Mouse (Mus musculus): ENCODE data around the gene Sh3bp1.
A peak's percentile ranks its signal among the peaks of the same experiment; 100 is the strongest.

The Sh3bp1 gene

DNA sequence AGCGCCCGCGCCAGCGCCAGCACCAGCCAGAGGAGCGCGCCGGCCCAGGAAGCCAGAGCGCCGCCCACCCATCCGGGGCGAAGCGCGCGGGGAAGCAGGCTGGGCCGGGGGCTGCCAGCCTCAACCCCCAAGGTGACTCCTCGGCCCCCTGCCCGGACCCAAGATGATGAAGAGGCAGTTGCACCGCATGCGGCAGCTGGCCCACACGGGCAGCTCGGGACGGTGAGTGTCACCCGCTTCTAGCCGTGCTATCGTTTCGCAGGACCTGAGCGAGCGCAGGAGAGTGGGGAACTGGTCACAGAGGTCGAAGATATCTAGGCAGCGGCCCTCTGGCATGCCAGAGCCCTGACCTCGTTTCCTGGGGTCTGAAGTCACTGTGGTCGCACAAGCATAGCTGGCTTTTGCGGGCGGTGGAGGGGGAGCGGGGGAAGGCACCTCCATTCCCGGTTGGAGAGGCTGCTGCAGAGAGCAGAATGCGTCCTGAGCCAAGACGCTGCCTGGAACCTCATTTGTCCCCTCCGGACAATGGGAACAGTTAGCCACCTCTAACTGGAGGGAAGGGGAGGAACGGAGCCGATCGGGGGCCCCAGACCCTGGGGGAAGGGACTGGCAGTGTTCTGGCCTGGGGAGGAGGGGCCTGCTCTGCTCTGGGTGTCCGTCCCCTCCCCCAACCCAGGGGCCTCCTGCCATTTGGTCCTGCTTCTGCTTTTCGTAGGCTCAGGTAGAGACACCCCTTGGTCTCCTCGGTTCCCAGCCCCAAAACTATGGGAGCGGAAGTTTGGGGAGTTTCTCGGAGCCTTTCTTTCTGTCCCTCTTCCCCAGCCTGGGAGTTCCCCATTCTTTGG is at the start of gene Sh3bp1:
Sh3bp1 (plus strand) TSS at position 29 of the 845 bp plus-strand sequence.
- DNase-seq: peak; percentile 71 to 76

DNA sequence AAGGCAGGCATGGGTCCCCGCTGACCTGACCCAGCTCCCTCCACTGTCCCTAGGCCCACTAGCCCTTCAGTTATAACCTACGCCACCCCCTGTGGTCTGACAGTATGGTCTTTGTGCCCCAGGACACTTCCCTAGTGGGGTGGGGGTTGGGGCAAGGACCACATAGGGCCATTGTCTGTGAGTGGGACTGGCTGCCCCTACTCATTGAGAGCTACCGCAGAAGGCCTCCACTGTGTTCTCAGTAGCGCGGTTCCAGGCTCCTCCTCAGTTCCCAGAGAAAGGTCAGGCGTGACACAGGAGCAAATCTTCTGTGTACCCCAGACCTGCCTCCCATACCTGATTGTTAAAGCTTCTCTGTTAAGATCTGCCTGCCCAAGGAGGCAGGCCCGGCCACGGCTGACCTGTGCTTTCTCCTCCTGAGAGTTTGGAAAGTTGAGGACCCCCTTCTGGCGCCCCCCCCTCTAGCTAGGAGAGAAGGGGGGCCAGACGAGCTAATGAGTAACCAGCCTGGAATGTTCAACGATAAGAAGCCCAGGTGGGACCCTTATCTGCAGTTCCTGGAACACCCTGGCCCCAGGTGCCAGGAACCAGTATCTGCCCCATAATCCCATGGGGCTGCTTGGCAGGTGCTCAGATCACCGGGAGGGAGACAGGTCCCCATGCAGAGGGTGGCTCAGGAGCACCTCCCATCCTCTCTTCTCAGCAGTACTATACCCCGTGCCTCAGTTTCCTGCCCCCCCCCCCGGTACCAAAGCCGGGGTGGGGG is 49.3 kb upstream of the Sh3bp1 start:
- peak in 1 of 2 experiments; percentile 48 for DNase-seq

DNA sequence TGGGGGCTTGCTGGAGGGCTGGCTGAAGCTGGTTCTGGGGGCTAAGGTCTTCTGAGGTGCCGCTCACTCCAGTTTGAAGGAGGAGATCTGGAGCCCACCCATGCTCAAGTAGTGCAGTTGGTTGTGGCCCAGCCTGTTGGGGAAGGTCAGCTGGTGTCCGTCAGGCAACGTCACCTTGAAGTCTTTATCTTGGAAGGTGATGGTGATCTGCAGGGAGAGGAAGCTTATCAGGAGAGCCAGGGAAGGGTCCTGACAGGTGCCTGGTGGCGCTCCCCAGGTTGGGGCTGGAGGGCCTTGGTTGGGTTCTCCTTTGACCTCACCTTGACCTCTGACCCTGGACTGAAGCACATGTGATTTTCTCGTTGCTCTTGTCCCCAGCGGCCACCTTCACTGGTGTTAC is 48.6 kb upstream of the Sh3bp1 start:
- no peak for DNase-seq

DNA sequence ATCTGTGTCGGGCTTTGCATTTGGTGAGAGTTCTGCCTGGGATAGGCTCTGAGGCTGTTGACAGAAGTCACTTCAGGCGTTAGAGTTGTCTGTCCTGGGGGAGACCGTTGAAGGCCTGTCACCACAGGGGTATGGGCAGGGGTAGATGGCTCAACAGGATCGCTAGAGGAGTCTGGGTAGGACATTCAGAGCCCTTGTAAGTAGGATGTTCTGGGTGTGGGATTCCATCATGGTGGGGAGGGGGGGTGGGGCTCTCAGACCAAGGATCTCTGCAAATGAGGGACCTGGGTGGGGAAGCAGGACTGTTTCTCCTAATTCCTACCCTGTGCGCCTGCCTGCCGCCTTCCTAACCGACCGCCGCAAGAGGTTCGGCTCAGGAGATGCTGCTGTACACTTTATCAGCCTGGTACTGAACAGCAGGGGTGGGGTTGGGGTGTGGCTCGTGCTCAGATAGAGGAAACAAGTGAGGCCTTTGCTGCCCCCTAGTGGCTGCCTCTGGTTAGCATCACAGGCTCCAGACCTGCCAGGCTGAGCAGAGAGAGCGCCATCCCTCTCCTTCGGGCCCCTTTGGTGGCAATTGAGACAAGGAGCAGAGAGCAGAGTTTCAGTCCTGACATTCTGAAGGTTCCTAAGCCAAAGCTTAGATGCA is 47.9 kb upstream of the Sh3bp1 start:
- DNase-seq: peak; percentile 90 to 94

DNA sequence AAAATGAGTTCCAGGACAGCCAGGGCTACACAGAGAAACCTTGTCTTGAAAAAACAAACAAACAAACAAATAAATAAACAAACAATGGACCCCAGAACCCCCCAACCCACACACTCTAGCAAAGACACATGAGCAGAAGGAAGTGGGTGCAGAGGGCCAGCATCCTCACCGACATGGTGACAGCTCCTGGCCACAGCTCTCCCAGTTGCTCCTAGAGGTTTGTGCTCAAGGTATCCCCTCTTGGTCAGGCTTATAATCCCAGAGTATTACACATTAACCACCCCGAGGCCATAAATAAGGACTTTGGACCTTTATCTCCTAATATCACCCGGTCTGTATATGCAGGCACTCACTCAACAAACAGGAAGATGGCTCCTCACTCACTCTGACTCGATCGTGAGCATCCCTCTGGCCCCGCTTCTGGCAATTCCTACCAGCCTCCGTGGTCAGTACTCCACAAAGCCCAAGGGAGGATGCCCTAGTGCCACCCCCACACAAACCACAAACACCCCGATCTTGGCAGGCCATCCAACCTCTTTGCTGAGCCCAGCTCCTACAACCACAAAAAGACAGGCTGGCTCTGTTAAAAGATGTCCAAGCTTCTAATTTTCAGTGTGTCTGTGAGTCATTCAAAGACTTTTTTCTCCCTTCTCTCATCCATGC is 44.1 kb upstream of the Sh3bp1 start, which contains the start of gene Lgals2:
Lgals2 (minus strand) TSS at position 227 of the 663 bp plus-strand sequence.
- no peak for DNase-seq

DNA sequence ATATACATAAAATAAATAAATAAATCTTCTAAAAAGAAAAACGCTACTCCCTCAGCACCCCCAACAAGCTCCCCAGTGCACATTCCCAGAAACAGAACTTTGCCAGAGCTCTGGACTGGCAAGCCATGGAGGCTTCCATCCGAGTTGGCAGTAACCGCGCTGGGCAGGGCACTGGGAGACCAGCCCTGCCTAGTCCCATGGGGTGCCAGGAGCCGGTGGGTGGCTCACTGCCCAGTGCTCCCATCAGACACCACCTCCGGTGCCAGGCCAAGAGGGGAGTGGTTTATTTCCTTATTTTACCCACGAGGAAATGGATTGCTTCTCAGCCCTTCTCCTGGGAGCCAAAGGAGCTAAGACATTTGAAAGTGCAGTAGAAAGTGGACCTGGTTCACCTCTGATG is 42.6 kb upstream of the Sh3bp1 start:
- DNase-seq: peak; percentile 77 to 82

DNA sequence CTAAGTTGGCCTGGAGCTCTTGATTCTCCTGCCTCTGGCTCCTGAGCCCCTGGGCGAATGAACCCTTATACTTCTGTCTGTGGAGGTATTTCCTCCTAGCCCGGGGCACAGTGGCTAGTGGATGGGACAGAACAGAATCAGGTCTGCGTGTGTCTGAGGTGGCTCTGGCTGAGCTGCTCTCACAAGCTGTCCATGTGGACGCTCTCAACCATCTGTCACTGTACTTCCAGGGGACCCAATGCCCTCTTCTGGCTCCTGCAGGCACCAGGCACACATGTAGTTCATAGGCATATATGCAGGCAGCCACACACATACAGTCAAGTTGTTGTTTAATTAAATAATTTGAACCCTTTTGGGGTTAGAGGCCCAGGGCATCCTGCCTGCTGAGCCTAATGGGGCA is 40.3 kb upstream of the Sh3bp1 start:
- no peak for DNase-seq

DNA sequence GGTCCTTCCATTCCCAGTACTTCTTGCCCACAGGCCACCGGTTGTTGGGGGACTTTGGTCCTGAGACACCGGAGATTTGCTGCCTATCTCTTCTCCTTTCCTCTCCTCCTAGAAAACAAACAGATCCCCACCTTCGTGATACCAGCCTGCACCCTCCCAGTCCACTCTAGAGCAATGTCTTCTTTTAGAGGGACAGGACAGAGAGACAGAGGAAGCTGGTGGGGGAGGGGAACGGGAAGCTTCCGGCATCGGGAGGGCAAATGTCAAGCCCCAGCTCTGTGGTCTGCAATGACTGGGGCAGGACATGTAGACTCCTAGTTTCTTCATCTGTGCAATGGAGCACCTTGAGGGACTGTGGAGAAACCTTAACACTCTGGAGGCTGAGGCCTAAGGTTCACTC is 39.9 kb upstream of the Sh3bp1 start:
- no peak for DNase-seq

DNA sequence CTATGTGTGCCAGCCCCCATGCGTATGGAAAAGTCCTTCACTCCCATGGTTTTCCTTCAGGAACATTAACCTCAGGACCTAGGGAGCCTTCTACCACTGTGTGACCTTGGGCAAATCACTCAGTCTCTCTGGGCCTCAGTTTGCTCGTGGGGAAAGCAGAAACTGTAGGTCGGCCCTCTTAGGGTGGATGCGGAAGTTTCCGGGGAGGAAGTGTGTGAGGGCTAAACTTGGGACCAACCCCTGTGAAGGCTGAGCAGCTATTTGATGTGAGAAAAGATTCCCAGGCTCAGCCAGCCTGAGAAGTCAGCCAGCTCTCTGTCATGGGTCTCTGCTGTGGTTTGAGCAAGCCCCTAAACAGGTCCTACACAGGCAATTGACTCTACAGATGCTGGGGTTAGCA is 37.3 kb upstream of the Sh3bp1 start:
- no peak for DNase-seq

DNA sequence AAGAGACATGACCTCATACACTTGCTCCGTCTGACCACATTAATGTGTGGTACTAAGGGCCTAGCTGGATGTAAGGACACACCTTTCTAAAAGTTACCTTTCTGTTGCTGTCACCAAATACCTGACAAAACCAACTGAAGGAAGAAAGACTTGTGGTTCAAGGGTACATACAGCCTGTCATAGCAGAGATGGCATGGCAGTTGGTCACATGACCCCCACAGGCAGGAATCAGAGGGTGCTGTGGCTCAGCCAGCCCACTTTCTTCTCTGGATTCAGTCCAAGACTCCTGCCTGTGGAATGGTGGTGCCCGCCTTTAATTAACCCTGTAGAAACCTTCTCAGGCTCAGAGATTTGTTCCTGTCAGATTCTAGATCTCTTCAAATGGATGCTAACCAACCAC is 36.4 kb upstream of the Sh3bp1 start:
- no peak for DNase-seq

DNA sequence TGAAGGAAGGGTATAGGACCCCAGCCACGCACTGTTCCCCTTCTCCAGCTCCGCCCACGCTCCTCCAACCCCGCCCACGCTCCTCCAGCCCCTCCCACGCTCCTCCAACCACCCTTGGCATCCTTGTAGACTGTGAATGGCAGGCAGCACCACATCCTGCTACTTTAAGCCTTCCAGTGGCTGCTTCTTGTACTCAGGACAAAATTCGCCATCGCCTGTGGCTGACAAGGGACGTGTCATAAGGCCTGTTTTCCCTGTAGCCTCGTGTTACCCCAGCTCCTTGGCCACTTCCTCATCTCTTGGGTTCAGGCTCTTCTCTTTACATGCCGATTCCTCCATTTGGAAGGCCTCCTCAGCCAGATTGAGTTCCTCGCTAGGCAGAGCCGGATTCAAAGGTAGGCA is 35.7 kb upstream of the Sh3bp1 start:
- DNase-seq: peak; percentile 50 to 61

DNA sequence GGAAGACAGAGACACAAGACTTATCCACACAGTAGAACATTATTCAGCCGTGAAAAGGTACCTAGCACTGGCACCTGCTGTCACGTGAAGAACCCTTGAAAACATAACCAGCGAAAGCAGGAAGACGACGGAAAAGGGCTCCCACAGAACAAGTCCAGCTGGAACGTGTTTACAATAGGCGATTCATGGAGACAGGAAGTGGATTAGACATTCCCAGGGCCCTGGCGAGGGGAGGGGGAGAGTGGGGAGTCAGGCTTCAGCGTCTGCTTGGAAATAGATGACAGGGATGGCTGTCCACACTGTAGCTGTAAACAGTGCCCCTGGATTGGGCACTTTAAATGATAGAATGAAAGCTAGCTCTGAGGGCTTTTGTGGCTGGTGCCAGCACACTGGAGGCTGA is 31.2 kb upstream of the Sh3bp1 start:
- peak; percentile 67 to 82 for DNase-seq

DNA sequence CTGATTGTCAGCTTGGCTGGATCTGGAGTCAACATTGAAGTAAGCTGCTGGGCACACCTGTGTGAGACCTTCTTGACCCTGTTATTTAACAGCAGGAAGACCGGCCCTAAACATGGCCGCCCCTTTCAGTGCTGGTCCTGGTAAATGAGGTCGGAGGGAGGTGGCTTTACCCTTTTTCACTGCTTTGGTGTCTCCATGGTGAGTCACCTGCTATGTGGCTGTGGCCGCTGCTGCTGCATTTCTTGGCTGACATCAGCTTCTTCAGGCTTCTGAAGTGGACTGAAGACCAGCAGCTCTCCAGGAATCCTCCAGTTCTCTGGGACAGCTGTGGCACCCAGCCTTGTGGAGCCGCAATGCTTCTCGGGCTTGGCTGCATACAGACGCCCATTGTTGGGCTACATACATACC is 30.7 kb upstream of the Sh3bp1 start:
- DNase-seq: peak in 1 of 2 experiments; percentile 67

DNA sequence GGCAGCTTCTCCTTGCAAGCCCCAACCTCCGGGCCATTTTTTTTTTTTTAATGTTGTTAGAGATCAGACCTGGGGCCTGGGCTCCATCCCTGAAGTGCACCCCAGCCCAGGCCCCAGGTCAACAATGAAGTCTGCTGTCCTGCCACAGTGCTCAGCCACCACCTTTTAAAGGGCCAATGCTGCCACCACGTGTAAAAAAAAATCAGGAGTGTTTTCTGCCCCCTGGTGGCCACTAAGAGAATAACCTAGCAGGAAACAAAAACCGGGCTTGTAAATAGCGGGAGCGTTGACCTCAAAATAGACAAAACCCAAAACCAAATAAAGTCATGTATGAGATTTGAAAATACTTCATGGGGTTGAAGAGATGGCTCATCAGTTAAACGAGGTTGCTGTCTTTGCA is 29.8 kb upstream of the Sh3bp1 start:
- peak in 1 of 2 experiments; percentile 61 for DNase-seq

DNA sequence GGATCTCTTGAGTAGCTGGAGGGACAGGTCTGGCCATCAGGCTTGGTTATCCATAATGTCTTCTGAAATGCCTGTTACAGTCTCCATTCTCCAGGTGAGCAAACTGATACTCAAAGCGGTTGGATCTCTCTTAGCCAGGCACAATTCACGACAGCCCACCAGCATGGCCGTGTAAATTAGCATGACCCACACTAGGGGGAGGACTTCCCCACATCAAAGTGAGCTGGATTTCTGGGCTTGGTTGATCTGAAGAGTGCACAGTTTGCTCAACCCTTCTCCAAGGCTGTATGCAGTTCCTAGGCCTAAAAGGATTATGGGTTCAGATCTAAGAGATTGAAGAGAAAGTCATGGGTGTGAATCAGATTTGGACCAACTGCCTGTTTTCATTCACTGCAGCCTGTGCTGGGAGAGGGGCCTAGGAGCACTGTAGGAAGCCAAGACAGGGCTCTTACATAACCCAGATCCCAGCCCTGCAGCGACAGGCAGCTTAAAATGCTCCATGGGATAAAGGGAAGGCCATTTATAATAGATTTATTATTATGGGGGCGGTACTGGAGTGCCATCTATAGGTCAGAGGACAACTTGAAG is 27.5 kb upstream of the Sh3bp1 start:
- no peak for DNase-seq

DNA sequence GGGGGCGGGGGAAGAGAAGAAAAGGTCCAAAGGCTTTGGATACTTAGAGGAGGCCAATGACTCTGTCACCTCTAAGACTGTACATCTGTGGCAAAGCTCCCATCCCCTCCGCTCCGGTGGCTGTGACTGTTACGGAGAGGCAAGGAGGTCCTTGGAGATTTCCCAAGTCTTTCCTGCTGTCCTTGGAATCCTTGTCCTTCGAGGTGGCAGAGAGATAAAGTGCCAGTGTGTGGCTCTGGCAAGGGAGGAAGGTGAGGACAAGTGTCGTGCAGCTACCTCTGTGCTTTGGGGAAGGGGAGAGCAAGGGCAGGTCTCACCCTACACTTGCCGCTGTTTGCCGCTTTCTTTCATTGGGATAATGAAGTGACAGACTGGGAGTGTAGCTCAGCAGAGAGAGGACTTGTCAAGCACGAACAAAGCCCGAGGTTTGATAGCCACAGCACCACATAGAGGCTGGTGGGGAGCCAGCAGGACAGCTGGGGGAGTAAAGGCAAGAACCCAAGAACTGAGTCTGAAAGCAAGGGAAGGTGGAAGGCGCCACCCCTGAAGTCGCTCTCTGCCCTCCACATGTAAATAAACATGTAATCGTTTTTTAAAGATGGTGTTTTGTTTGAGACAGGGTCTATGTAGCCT is 25.6 kb upstream of the Sh3bp1 start:
- no peak for DNase-seq

DNA sequence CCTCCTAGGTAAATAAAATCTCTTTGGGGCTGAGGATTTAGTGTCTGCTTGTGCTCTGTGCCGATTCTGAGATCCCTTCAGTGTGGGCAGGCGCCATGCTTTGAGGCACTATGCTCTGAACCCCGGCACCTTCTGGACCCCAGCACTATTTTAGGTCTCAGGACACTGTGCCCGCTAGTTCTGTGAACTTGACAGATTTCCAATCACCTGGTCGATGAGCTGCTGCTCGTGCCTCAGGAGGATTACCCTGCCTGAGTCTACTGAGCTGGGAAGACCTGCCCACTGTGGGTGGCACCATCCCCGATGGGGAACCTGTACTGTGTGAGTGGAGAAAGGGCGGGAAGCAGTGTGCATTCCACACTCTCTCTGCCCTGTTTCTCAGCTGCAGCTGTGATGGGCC is 24.6 kb upstream of the Sh3bp1 start:
- DNase-seq: no peak

DNA sequence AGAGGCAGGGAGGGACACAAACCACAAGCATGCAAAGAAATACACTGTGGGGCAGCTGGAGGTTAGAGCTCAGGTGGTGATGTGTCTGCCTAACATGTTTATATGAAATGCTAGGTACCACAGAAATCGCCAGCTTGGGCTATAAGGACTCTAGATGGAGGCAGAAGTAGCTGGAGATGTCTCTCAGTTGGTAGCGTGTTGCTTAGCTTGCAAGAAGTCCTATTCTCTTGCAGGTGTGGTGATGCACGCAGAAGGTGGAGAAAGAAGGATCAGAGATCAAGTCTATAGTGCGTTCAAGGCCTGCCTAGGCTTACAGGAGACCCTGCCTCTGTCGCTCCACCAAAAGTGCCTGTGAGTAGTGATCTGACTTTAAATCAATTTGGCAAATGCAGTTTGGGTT is 24.0 kb upstream of the Sh3bp1 start:
- no peak for DNase-seq

DNA sequence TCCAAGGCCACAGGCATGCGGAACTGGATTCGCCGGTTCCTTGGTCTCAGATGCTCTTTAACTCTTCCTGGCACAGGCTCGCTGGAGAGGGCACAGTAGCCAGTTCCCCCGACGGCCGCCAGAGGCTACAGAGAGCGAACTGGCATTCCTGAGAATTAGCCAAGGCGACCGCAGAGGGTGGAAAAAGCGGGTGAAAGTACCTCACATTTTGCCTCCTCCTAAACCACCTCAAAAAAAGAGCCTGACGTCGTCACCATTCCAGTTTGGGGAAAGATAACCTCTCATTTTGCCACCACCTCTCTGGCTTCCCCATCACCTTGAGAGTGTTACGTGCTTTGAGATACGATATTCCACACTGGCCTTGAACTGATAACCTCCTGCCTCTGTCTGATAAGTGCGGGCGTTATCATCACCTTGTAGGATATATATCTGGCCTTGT is 23.3 kb upstream of the Sh3bp1 start:
- peak; percentile 91 to 95 for DNase-seq

DNA sequence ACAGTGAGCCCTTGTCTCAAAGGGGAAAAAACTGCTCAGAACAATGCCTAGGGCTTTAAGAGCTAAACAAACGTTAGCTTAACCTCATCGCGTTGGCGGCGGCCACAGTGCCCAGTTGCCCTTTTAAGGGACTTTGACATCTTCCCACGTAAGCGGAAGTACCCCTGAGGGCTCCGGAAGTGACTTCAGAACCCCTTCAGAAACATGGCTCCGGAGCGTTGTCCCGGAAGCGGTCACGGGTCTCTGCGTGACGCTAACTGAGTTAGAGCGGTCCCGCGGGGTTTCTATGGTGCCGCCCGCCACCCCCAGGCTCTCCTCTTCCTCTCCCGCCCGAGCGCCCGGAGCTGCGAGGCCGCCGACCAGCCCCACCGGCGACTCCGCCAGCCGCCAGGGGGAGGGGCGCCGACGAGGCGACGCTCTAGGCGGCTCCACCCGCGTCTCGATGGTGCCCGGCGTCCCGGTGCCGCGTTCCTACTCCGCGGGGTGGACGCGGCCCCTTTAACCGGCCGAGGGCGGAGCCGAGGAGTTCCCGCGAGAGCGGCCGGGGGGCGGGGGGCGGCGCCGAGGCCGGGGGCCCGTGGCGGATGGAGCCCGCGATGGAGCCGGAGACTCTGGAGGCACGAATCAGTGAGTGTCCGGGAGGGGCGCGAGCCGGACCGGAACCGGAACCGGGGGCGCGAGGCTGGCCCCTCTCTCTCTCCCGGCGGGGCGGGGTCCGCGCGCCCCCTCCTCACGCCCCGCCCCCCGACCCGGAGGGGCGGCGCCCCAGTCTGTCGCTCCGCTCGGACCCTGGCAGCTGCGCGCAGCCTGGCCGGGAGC is 22.4 kb upstream of the Sh3bp1 start, which contains the start of gene Gga1:
Gga1 (plus strand) TSS at position 200 of the 819 bp plus-strand sequence.
- DNase-seq: peak; percentile 95 to 97

Measured in lung, adult 18-20 months (tissue).